Comparison of ENCODE assay signal across 20 mouse cellular contexts in the genomic region with DNA sequence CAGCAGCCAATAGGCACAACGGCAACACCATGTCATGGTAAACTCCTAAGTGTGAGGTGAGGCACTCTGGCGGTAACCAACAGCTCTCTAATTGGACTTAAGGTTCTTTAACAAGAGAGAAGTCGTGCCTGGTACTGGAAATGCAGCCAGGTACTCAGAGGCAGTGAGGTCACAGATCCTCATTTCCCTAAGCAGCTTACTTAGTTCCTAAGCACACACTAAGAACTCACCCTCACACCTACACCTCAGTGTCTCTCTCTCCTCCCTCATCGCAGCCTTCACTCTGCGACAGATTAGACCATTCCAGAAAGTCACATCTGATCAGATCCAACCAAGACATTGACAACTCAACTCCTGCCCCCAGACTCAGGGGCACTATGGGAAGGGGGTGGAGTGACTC. TPM values are rescaled to one million over a fixed set of nuclear protein-coding genes. Genes with fewer than 3 reads are reported as not detected.
DNase-seq lines count a peak whose midpoint lies in the region; ATAC-seq lines count a peak whose summit lies in the region.
"Had no signal": no experiment of that assay in that cellular context is flagged by ENCODE, and none has a peak within 500 bp of the region (broad histone marks: within the 10 kb centered on the region; RNA-seq: fewer than 3 reads in every experiment).

No protein-coding gene starts in this region.

- DNase-seq in lung, postnatal 36 days, result peak; percentile 22
- no peak for DNase-seq in lung, postnatal 4 days
- peak; percentile 78 for DNase-seq in retina, adult 2 months (ENCODE audit: low read depth, low spot score)
- DNase-seq in retina, embryonic 14.5 days (ENCODE audit: low spot score), result no peak
- peak; percentile 51 for DNase-seq in retina, postnatal 1 day
- peak; percentile 36 for DNase-seq in retina, postnatal 7 days (ENCODE audit: low read depth, low spot score)
- no peak for DNase-seq in heart, postnatal 10 days
- DNase-seq: adrenal gland, adult 2 months; adrenal gland, adult 8-10 months; adrenal gland, postnatal 10 days; adrenal gland, postnatal 14 days; adrenal gland, postnatal 25 days; adrenal gland, postnatal 36 days; B cell, adult 2 months; cerebellum, adult 11 months; cerebellum, adult 11-12 months had no signal

- intact Hi-C loops in heart, postnatal 10 days (cut with DNase I), result no loop called here

- ATAC-seq in inflammation-experienced regulatory T-cells, adult 6 months, result no peak
- ATAC-seq: activated CD4-positive, CD25-positive, alpha-beta regulatory T cell, adult 4 months; CD4-positive, CD25-positive, alpha-beta regulatory T cell, adult 4 months; Patski had no signal

RNA-seq across cellular contexts. Expression of a gene that starts 45.0 kb away (rescaled TPM):
- total RNA-seq in heart, postnatal 10 days (2021), result 10 to 100 TPM; 47.7 to 56.3 TPM
- 10 to 100 TPM; 18.0 to 23.2 (median 18.3) TPM for polyA plus RNA-seq in inflammation-experienced regulatory T-cells, adult 6 months (2017; shearing (Covaris generic))

RNA-seq across cellular contexts. Expression of a gene that starts 45.0 kb away (rescaled TPM):
- total RNA-seq in heart, postnatal 10 days (2021), result 100 to 1,000 TPM in 1 of 2 experiments, 10 to 100 TPM in 1; 96.1 to 112 TPM
- polyA plus RNA-seq in inflammation-experienced regulatory T-cells, adult 6 months (2017; shearing (Covaris generic)), result 10 to 100 TPM; 93.0 to 99.2 (median 98.7) TPM

Comparison
In these comparisons a context has a peak if more than half of its experiments do, and no peak if none do; other contexts are left out.
1. DNase-seq: peak in lung, postnatal 36 days (single experiment), retina, adult 2 months (single experiment), retina, postnatal 1 day (single experiment) and retina, postnatal 7 days (single experiment); none in lung, postnatal 4 days (0 of 2), retina, embryonic 14.5 days (single experiment) and heart, postnatal 10 days (0 of 2).